13 mouse cellular contexts compared by ENCODE assay signal in the genomic region with DNA sequence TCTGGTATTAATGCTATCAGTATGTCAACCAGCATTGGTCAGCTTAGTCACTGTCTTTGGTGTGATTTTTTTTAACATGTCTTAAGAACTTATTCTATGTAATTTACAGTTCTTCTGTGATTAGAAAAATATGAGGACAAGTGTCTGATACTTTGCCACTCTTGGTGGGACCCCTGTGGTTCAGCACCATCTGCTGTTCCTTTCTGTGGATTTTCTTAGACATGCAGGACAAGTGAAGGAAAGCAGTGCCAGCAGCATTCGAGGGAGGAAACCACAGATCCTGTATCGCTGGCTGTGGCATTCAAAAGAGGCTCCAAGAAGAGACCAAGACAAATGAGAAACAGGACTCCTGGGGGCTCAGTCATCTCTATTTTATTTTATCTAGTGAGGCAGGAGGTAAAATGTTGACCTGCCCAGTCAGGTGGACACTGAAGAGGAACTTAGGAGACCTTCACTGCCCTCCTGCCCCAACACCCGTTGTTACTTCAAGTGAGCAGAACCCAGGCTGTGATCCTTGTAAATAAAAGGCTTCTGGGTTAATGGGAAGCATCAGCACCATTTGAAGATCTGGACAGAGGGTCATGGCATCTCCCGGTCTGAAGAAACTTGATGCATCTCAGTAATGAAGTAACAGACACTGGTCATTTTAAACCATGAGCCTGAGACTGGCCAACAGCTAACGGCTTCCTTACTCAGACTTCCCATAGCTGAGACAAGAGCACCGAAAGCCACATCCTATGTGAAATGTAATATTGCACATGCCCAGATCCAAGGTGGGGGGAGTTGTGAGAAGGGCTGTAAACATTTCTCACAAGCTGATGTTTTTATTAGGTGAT.
"Had no signal": no experiment of that assay in that cellular context is flagged by ENCODE, and none has a peak within 500 bp of the region (broad histone marks: within the 10 kb centered on the region; RNA-seq: fewer than 3 reads in every experiment).

No protein-coding gene starts in this region.

- H3K27ac ChIP-seq: limb, embryonic 13.5 days; liver, embryonic 14.5 days; midbrain, embryonic 12.5 days; neural tube, embryonic 15.5 days had no signal

- H3K9me3 ChIP-seq: limb, embryonic 13.5 days; midbrain, embryonic 12.5 days; neural tube, embryonic 15.5 days had no signal

- H3K4me1 ChIP-seq: limb, embryonic 13.5 days; midbrain, embryonic 12.5 days; neural tube, embryonic 15.5 days had no signal

- DNase-seq: kidney, adult 18-20 months; kidney, postnatal 36 days; layer of hippocampus, adult 9-11 months; layer of hippocampus, postnatal 36 days; lung, adult 18-20 months; right cerebral cortex, adult 18-20 months; right cerebral cortex, postnatal 25 days; thymus, postnatal 36 days had no signal

- H3K36me3 ChIP-seq: limb, embryonic 13.5 days; midbrain, embryonic 12.5 days; neural tube, embryonic 15.5 days had no signal

- H3K27me3 ChIP-seq: midbrain, embryonic 12.5 days; neural tube, embryonic 15.5 days had no signal

- H3K4me2 ChIP-seq: limb, embryonic 13.5 days; midbrain, embryonic 12.5 days; neural tube, embryonic 15.5 days had no signal

- H3K9ac ChIP-seq: limb, embryonic 13.5 days; liver, embryonic 14.5 days; midbrain, embryonic 12.5 days; neural tube, embryonic 15.5 days had no signal

- H3K4me3 ChIP-seq: limb, embryonic 13.5 days; midbrain, embryonic 12.5 days; myocyte; neural tube, embryonic 15.5 days had no signal
